Mouse (Mus musculus): ENCODE measurements around the gene Egfem1. TPM values are rescaled to one million over a fixed set of nuclear protein-coding genes. Genes with fewer than 3 reads are reported as not detected.

Egfem1 gene
- total and polyA plus RNA-seq, 2 experiments: 0.48 to 1.5 TPM

GRCm38 (mm10) chr3:29366907-29367306 lies 285.1 kb downstream of the Egfem1 start:
- no peak overlapping the region for H3K27ac ChIP-seq (replicated peaks; ENCODE audit: insufficient read depth, low read depth, low read length)
- no peaks in the 10 kb centered on the region for H3K4me1 ChIP-seq (ENCODE audit: control insufficient read depth, insufficient read depth, low read length)
- no peak overlapping the region for H3K4me3 ChIP-seq (ENCODE audit: insufficient read depth, low read depth, low read length)
- no peaks in the 10 kb centered on the region for H3K36me3 ChIP-seq (ENCODE audit: control insufficient read depth, insufficient read depth, low read length)
- no peaks in the 10 kb centered on the region for H3K79me2 ChIP-seq (ENCODE audit: control insufficient read depth, insufficient read depth, low read length)
- 81% methylated on average over 8 of the region's 8 CpGs for WGBS
- no peak overlapping the region for H3K9ac ChIP-seq (ENCODE audit: low read depth, low read length)
- TF ChIP-seq CTCF (IDR thresholded peaks at IDR 0.05; ENCODE audit: low read depth, low read length): no peak
- no peak for TF ChIP-seq POLR2A (IDR thresholded peaks at IDR 0.05; ENCODE audit: extremely low read depth, insufficient read depth, low read length)
- DNase-seq (ENCODE audit: extremely low read depth, low read depth, low spot score): no peak
- no peaks in the 10 kb centered on the region for H3K27me3 ChIP-seq (ENCODE audit: control insufficient read depth, insufficient read depth, low read length)

DNA sequence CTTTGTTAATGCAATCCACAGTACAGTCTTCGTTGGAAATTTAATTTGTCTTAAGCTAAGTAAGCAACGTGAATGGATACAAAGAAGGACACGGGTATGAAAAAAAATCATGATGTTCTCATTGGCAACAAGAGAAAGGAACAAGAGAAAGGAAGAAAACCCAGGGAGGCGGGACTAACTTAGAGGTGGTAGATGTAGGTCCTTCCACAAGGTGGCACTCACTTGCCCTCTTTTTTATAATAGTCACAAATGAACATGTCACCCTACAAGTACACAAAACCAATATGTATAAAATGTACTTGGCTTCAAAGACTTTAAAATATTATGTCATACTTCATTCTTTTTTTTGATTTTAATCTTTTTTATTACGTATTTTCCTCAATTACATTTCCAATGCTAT lies 288.7 kb downstream of the Egfem1 start:
- no peaks in the 10 kb centered on the region for H3K4me1 ChIP-seq (ENCODE audit: control insufficient read depth, insufficient read depth, low read length)
- H3K9ac ChIP-seq (ENCODE audit: low read depth, low read length): no peak overlapping the region
- WGBS: 64% methylated on average over 5 of the region's 5 CpGs
- no peaks in the 10 kb centered on the region for H3K36me3 ChIP-seq (ENCODE audit: control insufficient read depth, insufficient read depth, low read length)
- no peak overlapping the region for H3K4me3 ChIP-seq (ENCODE audit: insufficient read depth, low read depth, low read length)
- H3K79me2 ChIP-seq (ENCODE audit: control insufficient read depth, insufficient read depth, low read length): no peaks in the 10 kb centered on the region
- no peak overlapping the region for H3K27ac ChIP-seq (replicated peaks; ENCODE audit: insufficient read depth, low read depth, low read length)
- DNase-seq (ENCODE audit: extremely low read depth, low read depth, low spot score): peak; percentile 1
- H3K27me3 ChIP-seq (ENCODE audit: control insufficient read depth, insufficient read depth, low read length): no peaks in the 10 kb centered on the region
- TF ChIP-seq POLR2A (IDR thresholded peaks at IDR 0.05; ENCODE audit: extremely low read depth, insufficient read depth, low read length): no peak
- TF ChIP-seq CTCF (IDR thresholded peaks at IDR 0.05; ENCODE audit: low read depth, low read length): 0 out of 2 replicates have a peak, but pooled peaks have one; percentile 15

DNA sequence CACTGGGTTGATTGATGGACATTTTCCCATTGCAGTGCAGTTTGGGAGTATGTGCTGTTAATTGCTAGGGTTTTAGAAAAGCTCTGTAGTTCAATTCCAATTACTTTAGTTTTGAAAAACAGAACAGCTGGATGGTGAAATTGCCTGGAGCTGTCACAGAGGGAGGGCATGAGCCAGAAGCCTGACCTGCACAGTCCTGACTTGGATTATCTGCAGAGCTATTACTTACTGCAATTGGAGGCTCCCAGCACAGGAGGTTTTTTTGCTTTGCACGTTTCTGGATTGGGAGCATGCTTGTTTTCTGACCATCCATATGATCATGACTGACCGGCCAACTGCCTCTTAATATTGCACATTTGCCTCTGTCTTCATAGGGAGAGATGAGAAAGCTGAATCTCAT lies 299.4 kb downstream of the Egfem1 start:
- 79% methylated on average over 2 of the region's 2 CpGs for WGBS

GRCm38 (mm10) chr3:29399064-29399463 lies 317.2 kb downstream of the Egfem1 start:
- TF ChIP-seq CTCF (IDR thresholded peaks at IDR 0.05; ENCODE audit: low read depth, low read length) (no peak), POLR2A (IDR thresholded peaks at IDR 0.05; ENCODE audit: extremely low read depth, insufficient read depth, low read length) (no peak)
- Histone ChIP-seq H3K9ac (ENCODE audit: low read depth, low read length) (no peak overlapping the region), H3K27me3 (ENCODE audit: control insufficient read depth, insufficient read depth, low read length) (no peaks in the 10 kb centered on the region), H3K4me1 (ENCODE audit: control insufficient read depth, insufficient read depth, low read length) (no peaks in the 10 kb centered on the region), H3K79me2 (ENCODE audit: control insufficient read depth, insufficient read depth, low read length) (no peaks in the 10 kb centered on the region), H3K36me3 (ENCODE audit: control insufficient read depth, insufficient read depth, low read length) (no peaks in the 10 kb centered on the region), H3K27ac (replicated peaks; ENCODE audit: insufficient read depth, low read depth, low read length) (no peak overlapping the region), H3K4me3 (ENCODE audit: insufficient read depth, low read depth, low read length) (no peak overlapping the region)
- 71% methylated on average over 3 of the region's 3 CpGs for WGBS
- DNase-seq (ENCODE audit: extremely low read depth, low read depth, low spot score): no peak

More for the DNA sequence above, 299.4 kb downstream of the Egfem1 start:
- TF ChIP-seq POLR2A (IDR thresholded peaks at IDR 0.05; ENCODE audit: extremely low read depth, insufficient read depth, low read length) (no peak), CTCF (IDR thresholded peaks at IDR 0.05; ENCODE audit: low read depth, low read length) (no peak)
- H3K27me3 ChIP-seq (ENCODE audit: control insufficient read depth, insufficient read depth, low read length): no peaks in the 10 kb centered on the region
- no peaks in the 10 kb centered on the region for H3K4me1 ChIP-seq (ENCODE audit: control insufficient read depth, insufficient read depth, low read length)
- H3K36me3 ChIP-seq (ENCODE audit: control insufficient read depth, insufficient read depth, low read length): no peaks in the 10 kb centered on the region
- no peak for DNase-seq (ENCODE audit: extremely low read depth, low read depth, low spot score)
- no peak overlapping the region for H3K9ac ChIP-seq (ENCODE audit: low read depth, low read length)
- H3K79me2 ChIP-seq (ENCODE audit: control insufficient read depth, insufficient read depth, low read length): no peaks in the 10 kb centered on the region
- no peak overlapping the region for H3K27ac ChIP-seq (replicated peaks; ENCODE audit: insufficient read depth, low read depth, low read length)
- H3K4me3 ChIP-seq (ENCODE audit: insufficient read depth, low read depth, low read length): no peak overlapping the region

- no peaks in the 10 kb centered on the region for H3K79me2 ChIP-seq (ENCODE audit: control insufficient read depth, insufficient read depth, low read length)
- H3K4me1 ChIP-seq (ENCODE audit: control insufficient read depth, insufficient read depth, low read length): no peaks in the 10 kb centered on the region
- H3K36me3 ChIP-seq (ENCODE audit: control insufficient read depth, insufficient read depth, low read length): no peaks in the 10 kb centered on the region
- H3K27ac ChIP-seq (replicated peaks; ENCODE audit: insufficient read depth, low read depth, low read length): no peak overlapping the region
- no peak overlapping the region for H3K9ac ChIP-seq (ENCODE audit: low read depth, low read length)
- no peaks in the 10 kb centered on the region for H3K27me3 ChIP-seq (ENCODE audit: control insufficient read depth, insufficient read depth, low read length)
- no peak for DNase-seq (ENCODE audit: extremely low read depth, low read depth, low spot score)
- WGBS: 85% methylated on average over 2 of the region's 2 CpGs
- H3K4me3 ChIP-seq (ENCODE audit: insufficient read depth, low read depth, low read length): no peak overlapping the region
- TF ChIP-seq CTCF (IDR thresholded peaks at IDR 0.05; ENCODE audit: low read depth, low read length) (no peak), POLR2A (IDR thresholded peaks at IDR 0.05; ENCODE audit: extremely low read depth, insufficient read depth, low read length) (no peak)
Measured at GRCm38 (mm10) chr3:29421634-29422033, 339.8 kb downstream of the Egfem1 start.

- H3K27ac ChIP-seq (replicated peaks; ENCODE audit: insufficient read depth, low read depth, low read length): no peak overlapping the region
- H3K79me2 ChIP-seq (ENCODE audit: control insufficient read depth, insufficient read depth, low read length): no peaks in the 10 kb centered on the region
- WGBS: 79% methylated on average over 10 of the region's 10 CpGs
- H3K4me3 ChIP-seq (ENCODE audit: insufficient read depth, low read depth, low read length): no peak overlapping the region
- no peaks in the 10 kb centered on the region for H3K4me1 ChIP-seq (ENCODE audit: control insufficient read depth, insufficient read depth, low read length)
- H3K27me3 ChIP-seq (ENCODE audit: control insufficient read depth, insufficient read depth, low read length): no peaks in the 10 kb centered on the region; the same call in 1 of the 2 replicates
- no peak overlapping the region for H3K9ac ChIP-seq (ENCODE audit: low read depth, low read length)
- DNase-seq (ENCODE audit: extremely low read depth, low read depth, low spot score): no peak
- no peaks in the 10 kb centered on the region for H3K36me3 ChIP-seq (ENCODE audit: control insufficient read depth, insufficient read depth, low read length)
- TF ChIP-seq CTCF (IDR thresholded peaks at IDR 0.05; ENCODE audit: low read depth, low read length) (no peak), POLR2A (IDR thresholded peaks at IDR 0.05; ENCODE audit: extremely low read depth, insufficient read depth, low read length) (no peak)
Measured at GRCm38 (mm10) chr3:29432109-29433091, 350.6 kb downstream of the Egfem1 start.

Measured in liver, adult 2 months (tissue).